Mouse (Mus musculus) midbrain, embryonic 15.5 days (tissue): ENCODE data around the gene F8. TPM values are rescaled to one million over a fixed set of nuclear protein-coding genes. Genes with fewer than 3 reads are reported as not detected.
A peak's percentile ranks its signal among the peaks of the same experiment; 100 is the strongest.
"Not testable (repeated sequence)": the region's sequence is repeated elsewhere in the genome, so short reads cannot be mapped to it uniquely, and the experiment has no call there.

Experiments
- ATAC-seq: fragments of 200-750 bp; cut with Nextera tagmentation; replicated peaks from 2 replicates; pipeline ENCODE4 v1.8.0; 2017; ENCODE audit warnings: moderate TSS enrichment
- H3K27ac ChIP-seq: fragments of 300-500 bp; sonication (generic); 2 replicates; pipeline ENCODE4 v1.5.1; 2015; ENCODE audit warnings: mild to moderate bottlenecking, inconsistent platforms
- H3K27me3 ChIP-seq: fragments of 300-500 bp; sonication (generic); replicated peaks from 2 replicates; pipeline ENCODE4 v1.6.1; 2015; ENCODE audit warnings: inconsistent platforms
- H3K36me3 ChIP-seq: fragments of 300-500 bp; sonication (generic); replicated peaks from 2 replicates; pipeline ENCODE4 v1.6.1; 2015; ENCODE audit warnings: inconsistent platforms
- H3K4me1 ChIP-seq: fragments of 300-500 bp; sonication (generic); 2 replicates; pipeline ENCODE4 v1.6.1; 2015; ENCODE audit warnings: inconsistent platforms
- H3K4me2 ChIP-seq: fragments of 300-500 bp; sonication (generic); 2 replicates; pipeline ENCODE4 v1.6.1; 2015; ENCODE audit warnings: inconsistent platforms, mild to moderate bottlenecking, moderate library complexity
- H3K4me3 ChIP-seq: fragments of 300-500 bp; sonication (generic); 2 replicates; pipeline ENCODE4 v1.5.1; 2015; ENCODE audit warnings: mild to moderate bottlenecking, inconsistent platforms
- H3K9ac ChIP-seq: fragments of 300-500 bp; sonication (generic); 2 replicates; pipeline ENCODE4 v1.6.1; 2015; ENCODE audit warnings: mild to moderate bottlenecking, inconsistent platforms
- H3K9me3 ChIP-seq: fragments of 300-500 bp; sonication (generic); 2 replicates; pipeline ENCODE4 v1.6.1; 2016; ENCODE audit warnings: inconsistent platforms
- WGBS: fragments of 180-500 bp; shearing (Covaris S2); methylation state at CpG from one replicate; pipeline ENCODE4 v1.1.7; 2015; ENCODE audit warnings: mixed read lengths; 5-methylcytosine and 5-hydroxymethylcytosine counted together
- polyA plus RNA-seq: library from polyadenylated mRNA; unstranded; fragments of >200 nt; fragmentation: Nextera tagmentation; extraction: Ambion mirVana; gene quantifications from 2 replicates; pipeline ENCODE4 v1.2.1, GENCODE M21; 2015

F8 gene
- polyA plus RNA-seq, 1 experiment from 2014 or later = 1.9 TPM

DNA sequence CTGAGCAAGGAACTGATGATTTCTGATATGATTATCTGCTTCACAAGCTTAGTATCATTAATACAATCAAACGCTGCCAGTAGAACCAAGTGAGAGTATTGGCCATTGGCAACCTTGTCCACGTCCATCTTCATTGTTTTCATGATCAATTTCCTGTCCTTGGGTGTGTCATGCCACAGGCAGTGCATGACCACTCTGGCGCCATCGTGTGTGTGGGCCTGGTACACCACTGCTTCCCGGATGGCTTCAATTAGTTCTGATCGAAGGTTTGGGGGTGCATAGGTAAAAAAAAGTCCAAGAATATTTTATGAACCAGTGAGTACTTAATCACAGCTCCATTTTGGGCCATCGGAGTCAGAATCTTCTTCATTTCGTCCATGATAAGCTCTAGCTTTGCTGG is 110.7 kb downstream of the F8 start:
- H3K4me2 ChIP-seq = no peak overlapping the region
- ATAC-seq = no peak
- 67% methylated on average over 8 of the region's 8 CpGs for WGBS
- no peaks in the 10 kb centered on the region for H3K4me1 ChIP-seq
- H3K4me3 ChIP-seq = no peak overlapping the region
- no peak overlapping the region for H3K27ac ChIP-seq
- no peaks in the 10 kb centered on the region for H3K9me3 ChIP-seq
- no peak overlapping the region for H3K9ac ChIP-seq
- H3K36me3 ChIP-seq = no peaks in the 10 kb centered on the region
- no peaks in the 10 kb centered on the region for H3K27me3 ChIP-seq

DNA sequence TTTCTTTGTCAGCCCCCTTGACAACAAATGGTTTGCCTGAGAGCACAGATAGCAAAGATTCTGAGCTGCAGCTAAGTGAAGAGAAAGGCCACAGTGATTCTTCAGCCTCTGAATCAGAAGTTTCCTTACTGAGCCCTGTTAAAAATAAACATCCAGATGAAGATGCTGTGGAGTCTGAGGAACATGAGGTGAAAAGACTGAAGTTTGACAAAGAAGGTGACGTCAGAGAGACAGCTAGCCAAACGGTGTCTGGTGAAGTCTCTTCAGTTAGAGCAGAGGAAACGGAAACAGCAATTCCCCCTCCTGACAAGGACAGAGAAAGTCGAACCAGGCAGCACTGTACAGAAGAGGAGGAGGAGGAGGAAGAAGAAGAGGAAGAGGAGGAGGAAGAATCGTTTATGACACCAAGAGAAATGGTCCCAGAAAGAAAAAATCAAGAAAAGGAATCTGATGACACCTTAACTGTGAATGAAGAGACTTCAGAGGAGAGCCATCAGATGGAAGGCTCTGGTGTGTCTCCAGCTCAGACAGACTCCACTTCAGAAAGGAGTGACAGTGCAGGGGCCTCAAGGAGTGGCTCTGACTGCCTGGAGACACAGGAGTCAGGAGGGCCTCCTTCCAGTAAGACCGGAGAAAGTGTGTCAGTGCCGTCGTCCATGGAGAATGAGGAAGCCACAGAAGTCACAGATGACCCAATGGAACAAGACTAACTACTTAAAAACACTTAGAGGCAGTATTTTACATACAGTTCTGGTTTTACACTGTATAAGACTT is 148.6 kb downstream of the F8 start:
- ATAC-seq, H3K9ac ChIP-seq, H3K27me3 ChIP-seq, H3K27ac ChIP-seq, H3K4me3 ChIP-seq, H3K4me1 ChIP-seq, H3K4me2 ChIP-seq, H3K36me3 ChIP-seq, H3K9me3 ChIP-seq: not testable (repeated sequence)
- 62% methylated on average over 8 of the region's 8 CpGs for WGBS

DNA sequence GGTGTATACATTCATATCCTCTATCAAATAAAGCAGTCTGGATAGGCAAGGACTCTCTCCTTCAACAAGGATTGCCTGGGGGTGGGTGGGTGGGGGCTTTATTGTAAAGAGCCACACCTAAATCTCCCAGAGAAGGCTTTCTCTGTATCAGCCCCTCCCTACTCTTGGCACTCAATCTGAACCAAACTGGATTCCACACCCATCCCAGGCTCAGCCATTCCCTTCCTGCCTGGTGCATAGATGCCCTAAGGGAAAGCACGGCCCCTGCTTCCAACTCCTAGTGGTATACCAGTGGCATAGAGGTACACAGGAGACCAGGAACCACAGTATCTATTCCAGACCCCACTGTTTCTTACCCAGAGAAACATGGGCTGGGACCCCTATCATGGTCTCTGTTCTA is 151.0 kb downstream of the F8 start:
- ATAC-seq = no peak
- H3K27ac ChIP-seq = no peak overlapping the region
- WGBS = 91% methylated on average over 1 of the region's 1 CpGs
- no peak overlapping the region for H3K9ac ChIP-seq
- no peaks in the 10 kb centered on the region for H3K27me3 ChIP-seq
- no peak overlapping the region for H3K4me2 ChIP-seq
- H3K4me3 ChIP-seq = no peak overlapping the region
- H3K36me3 ChIP-seq = no peaks in the 10 kb centered on the region
- H3K4me1 ChIP-seq = no peaks in the 10 kb centered on the region
- no peaks in the 10 kb centered on the region for H3K9me3 ChIP-seq

DNA sequence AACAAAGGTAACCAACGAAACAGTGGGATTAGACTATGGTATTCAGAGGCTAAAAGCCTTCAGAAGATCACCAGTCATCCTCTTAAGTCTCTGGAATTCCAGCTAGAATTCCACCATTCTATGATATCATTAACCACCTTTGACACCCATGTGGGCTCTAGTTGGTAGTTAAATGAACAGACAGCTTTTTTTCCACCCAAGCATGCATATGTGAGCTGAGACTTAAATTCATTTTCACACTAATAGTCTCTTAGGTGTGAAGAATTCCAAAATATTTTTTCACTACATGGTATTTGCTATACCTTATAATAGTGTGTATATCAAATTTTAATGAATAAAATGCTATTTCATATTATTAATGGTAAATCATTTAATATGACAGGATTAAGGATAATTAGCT is 218.7 kb downstream of the F8 start, which contains the start of gene Smim9:
Gene Smim9 (minus strand): TSS at position 101 of the 400 bp plus-strand sequence.
- ATAC-seq = no peak
- Histone ChIP-seq H3K4me3 (no peak within 1 kb of the TSS), H3K4me1 (no peaks in the 10 kb centered on the region), H3K27ac (no peak within 1 kb of the TSS), H3K27me3 (no peaks in the 10 kb centered on the region), H3K9ac (no peak within 1 kb of the TSS), H3K9me3 (no peaks in the 10 kb centered on the region), H3K36me3 (no peaks in the 10 kb centered on the region), H3K4me2 (no peak within 1 kb of the TSS)
- WGBS = 64% methylated on average over 1 of the region's 1 CpGs

DNA sequence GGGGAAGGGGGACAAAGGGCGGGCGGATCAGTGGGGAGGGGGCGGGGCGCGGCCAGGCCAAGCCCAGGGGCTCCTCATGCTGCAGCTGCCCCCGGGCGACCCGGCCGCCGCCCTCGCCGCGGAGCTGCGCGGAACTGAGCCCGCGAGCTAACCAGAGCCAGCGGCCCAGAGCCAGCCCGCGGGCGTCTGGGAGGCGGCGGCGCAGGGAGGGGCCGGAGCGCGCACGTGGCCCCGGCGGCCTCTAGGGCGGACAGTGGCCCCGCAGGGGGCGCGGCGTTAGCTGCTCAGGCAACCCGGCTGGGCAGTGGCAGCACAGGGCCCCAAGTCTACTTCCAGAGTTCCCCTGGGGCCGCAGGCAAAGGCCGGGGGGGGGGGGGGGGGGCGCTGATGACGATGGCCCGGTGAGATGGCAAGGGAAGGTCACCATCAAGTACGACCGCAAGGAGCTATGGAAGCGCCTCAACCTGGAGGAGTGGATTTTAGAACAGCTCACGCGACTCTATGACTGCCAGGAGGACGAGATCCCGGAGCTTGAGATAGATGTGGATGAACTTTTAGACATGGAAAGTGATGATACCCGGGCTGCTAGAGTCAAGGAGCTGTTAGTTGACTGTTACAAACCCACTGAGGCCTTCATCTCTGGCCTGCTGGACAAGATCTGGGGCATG is 226.7 kb downstream of the F8 start:
- Histone ChIP-seq H3K9ac (peak overlapping the region; percentile 34; the same call in 1 of the 2 replicates), H3K4me2 (peak overlapping the region; percentile 68), H3K4me3 (peak overlapping the region; percentile 46), H3K4me1 (no peaks in the 10 kb centered on the region), H3K36me3 (no peaks in the 10 kb centered on the region), H3K9me3 (no peaks in the 10 kb centered on the region), H3K27ac (no peak overlapping the region), H3K27me3 (no peaks in the 10 kb centered on the region)
- WGBS = 13% methylated on average over 41 of the region's 49 CpGs
- peak; percentile 71 for ATAC-seq

DNA sequence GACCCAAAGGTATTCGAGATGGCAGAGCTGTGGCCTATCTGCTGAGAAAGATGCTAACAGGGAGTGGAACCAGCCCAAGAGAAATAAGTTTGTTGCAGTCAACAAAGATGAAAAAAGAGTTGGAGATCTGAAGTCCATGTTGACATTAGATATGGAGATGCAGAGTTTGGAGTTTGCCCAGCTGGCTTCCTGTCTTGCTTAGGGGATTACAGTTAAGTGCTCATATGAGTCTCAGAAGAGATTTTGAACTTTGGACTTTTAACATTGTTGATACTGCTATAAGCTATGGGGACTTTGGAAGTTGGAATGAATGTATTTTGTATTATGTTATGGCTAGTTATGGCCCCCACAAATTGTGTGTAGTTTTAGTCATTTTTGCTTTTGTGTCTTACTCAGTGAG is 230.2 kb downstream of the F8 start:
- ATAC-seq = no peak
- Histone ChIP-seq H3K27ac (no peak overlapping the region), H3K4me2 (no peak overlapping the region), H3K27me3 (no peaks in the 10 kb centered on the region), H3K9ac (no peak overlapping the region), H3K9me3 (no peaks in the 10 kb centered on the region), H3K36me3 (no peaks in the 10 kb centered on the region), H3K4me1 (no peaks in the 10 kb centered on the region), H3K4me3 (no peak overlapping the region)
- WGBS = 52% methylated on average over 1 of the region's 1 CpGs

DNA sequence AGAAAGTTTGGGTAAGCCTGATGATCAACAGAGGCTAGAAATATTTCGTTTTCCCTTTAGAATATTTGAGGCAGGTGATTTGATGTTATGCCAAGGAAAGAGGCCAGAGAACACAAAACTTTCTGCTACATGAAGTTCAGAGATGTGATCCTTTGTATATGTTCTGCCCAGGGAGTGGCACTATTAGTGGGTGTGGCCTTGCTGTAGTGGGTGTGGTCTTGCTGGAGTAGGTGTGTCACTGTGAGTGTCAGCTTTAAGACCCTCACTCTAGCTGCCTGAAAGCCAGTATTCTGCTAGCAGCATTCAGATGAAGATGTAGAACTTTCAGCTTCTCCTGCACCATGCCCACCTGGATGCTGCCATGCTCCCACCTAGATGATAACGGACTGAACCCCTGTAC is 232.1 kb downstream of the F8 start:
- 75% methylated on average over 2 of the region's 2 CpGs for WGBS
- no peaks in the 10 kb centered on the region for H3K36me3 ChIP-seq
- H3K9me3 ChIP-seq = no peaks in the 10 kb centered on the region
- H3K27ac ChIP-seq = no peak overlapping the region
- H3K27me3 ChIP-seq = no peaks in the 10 kb centered on the region
- H3K4me3 ChIP-seq = no peak overlapping the region
- no peak overlapping the region for H3K9ac ChIP-seq
- no peak for ATAC-seq
- H3K4me2 ChIP-seq = no peak overlapping the region
- no peaks in the 10 kb centered on the region for H3K4me1 ChIP-seq

DNA sequence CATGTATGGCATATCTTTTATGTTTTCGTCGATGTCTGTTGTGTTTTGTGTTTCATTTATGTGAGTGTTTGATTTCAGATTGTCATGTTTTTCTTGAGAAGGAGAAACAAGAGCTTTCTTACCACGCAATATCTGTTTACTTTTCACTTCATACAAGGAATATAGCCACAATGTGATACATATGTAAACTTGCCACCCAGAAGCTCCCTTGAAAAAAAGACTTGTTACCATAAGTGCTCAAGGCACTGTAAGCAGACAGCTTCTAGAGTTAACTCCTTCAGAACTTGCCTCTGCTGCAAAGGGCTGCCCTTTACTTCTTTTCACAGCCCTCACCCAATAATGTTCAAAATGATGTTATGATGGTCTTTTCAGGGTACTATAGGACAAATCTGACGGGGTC is 234.0 kb downstream of the F8 start:
- Histone ChIP-seq H3K27me3 (no peaks in the 10 kb centered on the region), H3K4me1 (no peaks in the 10 kb centered on the region), H3K4me2 (no peak overlapping the region), H3K27ac (no peak overlapping the region), H3K36me3 (no peaks in the 10 kb centered on the region), H3K9ac (no peak overlapping the region), H3K4me3 (no peak overlapping the region), H3K9me3 (no peaks in the 10 kb centered on the region)
- WGBS = 85% methylated on average over 4 of the region's 4 CpGs
- ATAC-seq = no peak

DNA sequence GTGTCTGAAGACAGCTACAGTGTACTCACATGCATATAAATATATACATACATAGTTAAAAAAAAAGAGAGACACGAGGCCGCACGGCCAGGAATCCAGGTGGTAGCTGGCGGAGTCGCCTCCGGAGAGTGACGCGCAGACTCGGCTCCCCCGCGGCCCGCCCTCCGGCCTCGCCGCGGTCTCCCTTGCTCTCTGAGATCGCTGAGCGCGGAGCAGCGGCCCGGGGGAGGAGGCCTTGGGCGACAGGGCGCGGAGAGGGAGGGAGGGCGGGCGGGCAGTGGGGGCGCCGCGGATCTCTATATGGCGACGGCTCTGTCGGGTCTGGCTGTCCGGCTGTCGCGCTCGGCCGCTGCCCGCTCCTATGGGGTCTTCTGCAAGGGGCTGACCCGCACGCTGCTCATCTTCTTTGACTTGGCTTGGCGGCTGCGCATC is 239.3 kb downstream of the F8 start:
- peak overlapping the region; percentile 38; the same call in 1 of the 2 replicates for H3K9ac ChIP-seq
- WGBS = 25% methylated on average over 27 of the region's 42 CpGs
- peak; percentile 65 for ATAC-seq

DNA sequence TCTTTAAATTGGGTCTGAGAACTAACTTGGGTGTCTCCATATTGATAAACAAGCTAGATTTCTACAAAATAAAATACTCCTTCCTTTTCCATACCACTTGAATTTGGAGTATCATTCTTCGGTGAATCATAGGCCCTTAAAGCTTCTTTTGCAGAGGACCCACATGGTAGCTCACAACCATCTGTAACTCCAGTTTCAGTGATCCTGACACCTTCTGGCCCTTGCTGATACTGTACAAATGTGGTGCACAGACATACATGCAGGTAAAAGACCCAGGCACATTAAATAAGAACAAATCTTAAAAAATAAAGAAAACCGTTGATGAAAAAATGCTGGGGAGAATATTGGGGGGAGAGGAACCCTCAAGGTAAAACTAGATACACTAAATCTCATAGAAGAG is 244.2 kb downstream of the F8 start:
- Histone ChIP-seq H3K4me2 (no peak overlapping the region), H3K27me3 (no peaks in the 10 kb centered on the region), H3K27ac (no peak overlapping the region), H3K36me3 (no peaks in the 10 kb centered on the region), H3K4me3 (no peak overlapping the region), H3K4me1 (no peaks in the 10 kb centered on the region), H3K9ac (no peak overlapping the region), H3K9me3 (no peaks in the 10 kb centered on the region)
- 92% methylated on average over 2 of the region's 2 CpGs for WGBS
- ATAC-seq = no peak

More for the DNA sequence above, 239.3 kb downstream of the F8 start:
- Histone ChIP-seq H3K4me2 (peak overlapping the region; percentile 58), H3K4me3 (peak overlapping the region; percentile 41)
- not testable (repeated sequence) for H3K27me3 ChIP-seq, H3K4me1 ChIP-seq, H3K36me3 ChIP-seq, H3K9me3 ChIP-seq, H3K27ac ChIP-seq

DNA sequence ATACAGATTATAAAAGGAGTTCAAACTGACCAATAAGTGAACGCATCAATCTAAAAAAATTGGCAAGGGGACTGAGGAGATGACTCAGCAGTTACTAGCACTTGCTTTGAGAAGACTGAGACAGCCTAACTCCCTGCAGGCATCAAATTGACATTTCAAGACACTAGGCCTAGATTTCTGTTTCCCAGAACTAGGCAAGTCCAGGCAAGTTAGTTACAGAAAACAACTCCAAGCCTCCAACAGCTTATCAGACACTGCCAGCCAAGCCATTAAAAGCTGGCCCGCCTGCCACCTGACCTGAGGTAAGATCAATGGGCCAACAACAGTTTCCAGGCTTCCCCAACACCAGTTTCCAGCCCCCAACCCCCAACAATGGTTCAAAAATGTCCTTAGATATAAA is 244.7 kb downstream of the F8 start:
- no peak for ATAC-seq
- Histone ChIP-seq H3K4me1 (no peaks in the 10 kb centered on the region), H3K9me3 (no peaks in the 10 kb centered on the region), H3K27me3 (no peaks in the 10 kb centered on the region), H3K4me2 (no peak overlapping the region), H3K9ac (no peak overlapping the region), H3K36me3 (no peaks in the 10 kb centered on the region), H3K4me3 (no peak overlapping the region), H3K27ac (no peak overlapping the region)
- WGBS = 73% methylated on average over 2 of the region's 2 CpGs

DNA sequence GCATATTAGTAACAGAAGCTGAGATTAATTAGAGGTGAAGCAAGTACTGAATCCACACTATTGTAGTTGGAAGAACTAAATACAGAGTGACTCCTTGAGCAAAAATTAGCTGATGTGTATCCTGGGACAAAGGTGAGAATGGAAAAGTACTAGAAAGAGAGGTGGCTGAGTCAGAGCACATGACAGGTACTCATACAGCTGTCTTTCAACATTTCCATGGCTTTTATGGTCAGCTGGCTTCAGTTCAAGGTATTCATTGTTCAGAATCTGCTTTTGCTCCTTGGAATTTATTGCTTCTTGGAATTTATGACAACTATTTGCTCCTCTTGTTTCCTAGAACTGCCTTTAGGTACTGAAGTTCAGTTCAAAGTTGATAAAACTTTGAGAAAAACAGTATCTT is 245.5 kb downstream of the F8 start:
- H3K27ac ChIP-seq = no peak overlapping the region
- H3K4me2 ChIP-seq = no peak overlapping the region
- H3K9me3 ChIP-seq = no peaks in the 10 kb centered on the region
- H3K9ac ChIP-seq = no peak overlapping the region
- no peaks in the 10 kb centered on the region for H3K27me3 ChIP-seq
- no peak for ATAC-seq
- no peaks in the 10 kb centered on the region for H3K4me1 ChIP-seq
- no peaks in the 10 kb centered on the region for H3K36me3 ChIP-seq
- no peak overlapping the region for H3K4me3 ChIP-seq
